Mouse (Mus musculus): ENCODE data around the gene Rwdd3. TPM values are rescaled to one million over a fixed set of nuclear protein-coding genes. Genes with fewer than 3 reads are reported as not detected.

Rwdd3 gene
- total RNA-seq, 2 experiments from 2014 or later = 1.2 to 1.6 TPM

DNA sequence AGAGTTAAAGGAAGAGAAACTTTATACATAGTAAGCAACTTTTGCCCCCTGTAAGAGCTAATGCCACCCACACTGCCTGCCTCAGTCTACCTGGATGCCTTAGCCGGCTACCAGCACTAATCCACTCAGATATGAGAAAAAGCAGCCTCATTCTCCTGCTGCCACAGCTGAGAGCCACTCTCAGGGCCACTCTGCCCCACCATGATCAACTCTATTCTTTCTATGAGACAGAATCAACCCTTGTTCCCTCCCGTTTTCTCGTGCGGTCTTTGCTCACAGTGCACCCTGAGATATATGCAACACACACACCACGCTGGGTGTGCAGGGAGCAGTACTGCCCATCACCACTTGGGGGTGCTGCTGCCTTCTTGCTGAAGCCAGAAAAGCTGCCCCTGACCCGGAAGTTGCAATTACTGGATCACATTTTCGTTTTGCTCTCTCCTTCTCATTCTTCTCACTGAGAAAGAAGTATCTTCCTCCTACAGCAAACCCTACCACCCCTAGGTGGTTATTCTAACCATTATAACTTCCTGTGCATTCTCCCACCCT lies 8.2 kb downstream of the Rwdd3 start:
- DNase-seq (ENCODE audit: low spot score) = no peak
- intact Hi-C loops (cut with DNase I) = no loop called here

- no peak for DNase-seq (ENCODE audit: low spot score)
- intact Hi-C loops (cut with DNase I) = no loop called here
Measured at GRCm38 (mm10) chr3:121161661-121162060, 9.8 kb downstream of the Rwdd3 start.

- intact Hi-C loops (cut with DNase I) = no loop called here
- DNase-seq (ENCODE audit: low spot score) = no peak
Measured at GRCm38 (mm10) chr3:121160424-121160823, 11.1 kb downstream of the Rwdd3 start.

GRCm38 (mm10) chr3:121159566-121159965 lies 11.9 kb downstream of the Rwdd3 start:
- no peak for DNase-seq (ENCODE audit: low spot score)
- intact Hi-C loops (cut with DNase I) = no loop called here

DNA sequence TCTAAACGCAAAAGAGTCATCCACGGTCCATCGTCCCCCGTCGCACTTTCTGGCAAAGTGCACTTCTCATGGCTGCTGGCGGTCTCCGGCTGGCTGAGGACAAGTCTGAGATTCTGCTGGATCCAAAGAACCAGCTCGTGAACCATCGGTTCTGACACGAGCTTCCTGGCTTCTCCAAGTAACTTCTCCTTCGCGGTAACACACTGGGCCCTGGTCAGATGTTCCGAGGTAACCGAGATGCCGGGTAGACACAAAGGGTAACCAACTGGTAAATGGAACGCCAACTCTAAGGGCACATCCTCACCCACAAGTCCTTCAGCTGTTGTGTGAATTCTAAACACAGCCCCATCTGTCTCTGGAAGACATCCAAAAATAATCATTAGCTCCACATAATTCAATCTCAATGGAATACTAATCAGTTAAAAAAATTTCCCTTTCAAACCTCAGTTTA lies 12.6 kb downstream of the Rwdd3 start:
- no peak for DNase-seq (ENCODE audit: low spot score)
- intact Hi-C loops (cut with DNase I) = no loop called here

GRCm38 (mm10) chr3:121157546-121158330 lies 13.8 kb downstream of the Rwdd3 start:
- DNase-seq (ENCODE audit: low spot score) = no peak
- intact Hi-C loops (cut with DNase I) = no loop called here

DNA sequence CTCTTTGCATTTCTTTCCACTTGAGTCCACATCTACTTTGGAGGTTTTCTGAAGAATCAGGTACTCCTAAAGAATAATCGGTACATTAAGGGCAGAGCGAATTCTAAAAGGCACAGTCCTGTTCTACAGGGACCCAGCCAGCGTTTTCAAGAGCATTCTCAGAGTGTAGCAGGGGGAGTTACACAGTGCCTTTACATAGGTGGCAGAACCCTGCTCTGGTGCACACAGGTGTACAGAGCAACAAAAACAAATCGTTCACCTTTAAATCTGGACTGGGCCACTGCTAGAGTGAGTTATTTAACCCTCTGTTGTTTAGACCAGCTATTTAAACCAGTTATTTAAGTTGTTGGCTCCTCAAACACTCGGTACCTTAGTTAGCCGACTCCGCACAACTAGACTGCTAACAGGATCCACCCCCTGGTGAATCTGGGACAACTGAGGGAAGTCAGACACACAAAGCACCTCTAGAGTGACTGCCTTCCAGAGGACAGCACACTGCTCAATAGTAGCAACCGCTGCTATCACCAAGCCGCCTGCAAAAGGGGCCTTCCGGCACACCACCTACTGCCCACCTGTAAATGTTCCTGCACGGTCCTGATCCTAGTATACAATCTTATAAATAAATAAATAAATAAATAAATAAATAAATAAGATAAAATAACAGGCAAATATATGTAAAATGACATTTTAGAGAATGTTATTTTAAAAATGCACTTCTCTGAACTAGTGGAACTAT lies 14.9 kb downstream of the Rwdd3 start:
- DNase-seq (ENCODE audit: low spot score) = no peak
- intact Hi-C loops (cut with DNase I) = no loop called here

DNA sequence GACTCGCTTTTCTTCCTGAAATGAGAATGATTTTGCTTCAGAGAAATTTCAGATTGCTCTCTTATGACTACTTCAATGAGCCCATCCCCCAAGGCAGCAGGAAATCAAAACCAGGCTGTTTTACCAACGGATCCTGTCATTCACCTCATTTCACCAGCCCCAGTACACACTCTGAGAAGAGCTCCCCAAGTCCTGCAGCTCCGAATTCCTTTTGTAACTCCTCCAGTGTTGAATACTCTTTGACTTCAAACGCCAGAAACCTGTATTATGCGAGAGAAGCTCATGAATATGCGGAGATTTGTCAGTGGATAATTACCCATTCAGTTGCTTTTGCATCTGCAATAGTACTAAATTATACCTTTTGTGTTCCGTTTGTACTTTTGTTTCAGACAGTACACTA lies 15.5 kb downstream of the Rwdd3 start:
- intact Hi-C loops (cut with DNase I) = no loop called here
- no peak for DNase-seq (ENCODE audit: low spot score)

DNA sequence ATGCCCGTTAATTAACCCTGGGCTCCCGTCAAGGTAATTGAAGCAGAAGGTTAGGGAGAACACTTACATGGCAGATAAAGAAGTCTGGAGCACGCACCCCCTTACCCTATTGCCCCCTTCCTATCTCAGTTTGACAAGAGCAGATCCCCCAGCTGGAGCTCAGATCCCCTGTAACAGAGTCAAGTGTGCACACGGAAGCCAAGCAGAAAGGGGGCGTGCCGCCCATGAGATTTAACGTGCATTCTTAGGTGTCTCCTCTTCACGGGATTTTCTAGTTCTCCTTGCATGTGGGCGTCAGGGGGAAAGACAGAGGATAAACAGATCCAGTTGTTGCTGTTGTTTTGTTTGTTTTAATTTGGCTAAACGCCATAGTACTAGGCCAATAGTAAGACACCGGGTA lies 37.6 kb downstream of the Rwdd3 start:
- no peak for DNase-seq (ENCODE audit: low spot score)
- intact Hi-C loops (cut with DNase I) = no loop called here

- DNase-seq (ENCODE audit: low spot score) = no peak
- intact Hi-C loops (cut with DNase I) = no loop called here
Measured at GRCm38 (mm10) chr3:121133039-121133438, 38.5 kb downstream of the Rwdd3 start.

GRCm38 (mm10) chr3:121127171-121127570 lies 44.3 kb downstream of the Rwdd3 start:
- intact Hi-C loops (cut with DNase I) = no loop called here
- DNase-seq (ENCODE audit: low spot score) = no peak

DNA sequence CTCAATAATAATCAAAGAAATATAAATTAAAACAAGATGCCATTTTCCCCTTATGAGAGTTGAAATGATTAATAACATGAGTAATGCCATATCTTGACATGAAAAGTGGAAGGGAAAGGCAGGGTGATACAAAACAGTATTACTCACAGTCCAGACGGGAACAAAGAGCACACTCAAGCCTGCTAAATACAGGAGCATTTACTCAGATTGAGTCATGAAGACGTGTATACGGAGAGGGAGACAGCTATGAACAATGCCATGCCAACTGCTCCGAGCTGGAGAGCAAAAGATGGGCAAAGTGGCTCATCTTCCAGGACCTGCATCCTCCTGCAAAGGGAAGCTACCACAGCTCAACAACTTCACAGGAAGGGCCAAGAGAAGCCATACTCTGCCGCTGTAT lies 45.0 kb downstream of the Rwdd3 start:
- intact Hi-C loops (cut with DNase I) = no loop called here
- DNase-seq (ENCODE audit: low spot score) = no peak

DNA sequence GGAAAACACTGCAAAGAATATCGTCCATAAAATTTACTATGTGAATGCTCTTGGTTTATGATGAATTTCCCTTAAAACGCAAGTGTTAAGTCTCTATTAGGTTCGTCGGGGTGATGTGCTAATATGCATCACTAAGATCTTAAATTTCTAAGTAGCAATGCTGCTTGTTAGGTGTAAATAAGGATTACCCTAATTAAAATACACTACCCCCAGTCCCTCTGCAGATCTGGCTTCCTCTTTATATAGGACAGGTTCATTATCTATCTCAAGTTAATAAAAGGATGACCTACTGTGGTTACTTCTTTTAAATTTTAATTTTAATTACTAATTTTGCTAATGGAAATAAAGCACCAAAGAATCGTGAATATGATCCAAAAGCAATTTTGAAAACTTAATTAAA lies 50.4 kb downstream of the Rwdd3 start:
- no peak for DNase-seq (ENCODE audit: low spot score)
- intact Hi-C loops (cut with DNase I) = no loop called here

- intact Hi-C loops (cut with DNase I) = no loop called here
- DNase-seq (ENCODE audit: low spot score) = no peak
Measured at GRCm38 (mm10) chr3:121116590-121116989, 54.9 kb downstream of the Rwdd3 start.

DNA sequence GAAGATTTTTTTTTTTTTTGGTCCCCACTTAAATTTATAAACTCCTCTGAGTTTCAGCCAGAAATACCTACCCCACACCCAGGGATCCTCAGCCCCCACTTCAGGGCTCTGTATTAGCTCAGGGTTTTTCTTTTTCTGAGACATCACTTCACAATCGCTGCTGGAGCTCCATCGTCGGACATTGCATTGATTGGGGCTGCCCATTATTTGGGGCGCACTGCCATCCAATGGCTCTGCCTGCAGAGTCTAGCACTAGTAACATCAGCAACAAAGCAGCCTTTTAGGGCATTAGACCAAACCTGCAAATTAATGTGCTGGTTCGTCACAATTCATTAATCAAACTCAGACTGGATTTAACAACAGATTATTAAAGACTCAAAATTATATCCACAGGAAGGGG lies 55.4 kb downstream of the Rwdd3 start:
- intact Hi-C loops (cut with DNase I) = no loop called here
- no peak for DNase-seq (ENCODE audit: low spot score)

- no peak for DNase-seq (ENCODE audit: low spot score)
- intact Hi-C loops (cut with DNase I) = no loop called here
Measured at GRCm38 (mm10) chr3:121111068-121111467, 60.4 kb downstream of the Rwdd3 start.

- DNase-seq (ENCODE audit: low spot score) = no peak
- intact Hi-C loops (cut with DNase I) = no loop called here
Measured at GRCm38 (mm10) chr3:121110430-121110829, 61.1 kb downstream of the Rwdd3 start.

- no peak for DNase-seq (ENCODE audit: low spot score)
- intact Hi-C loops (cut with DNase I) = no loop called here
Measured at GRCm38 (mm10) chr3:121107481-121107880, 64.0 kb downstream of the Rwdd3 start.

GRCm38 (mm10) chr3:121105408-121105708 lies 66.1 kb downstream of the Rwdd3 start:
- no peak for DNase-seq (ENCODE audit: low spot score)
- intact Hi-C loops (cut with DNase I) = no loop called here

Measured in heart, postnatal 25 days (tissue).